Mouse (Mus musculus) urinary bladder, postnatal 36 days (tissue): ENCODE measurements at regions not wholly inside any gene's neighbourhood (a gene's known extent, or its start where the extent isn't known, plus 50 kb on each side); places are given as distances from the start of the nearest gene placed in this dataset.

Experiments
- DNase-seq, 2 experiments: peaks; one replicate each; pipeline ENCODE4 v3.0.0; 2022; ENCODE audit warnings: low spot score in 2 of 2, mixed read lengths in 1 of 2

- DNase-seq: no peak
Observed at GRCm38 (mm10) chr9:84673327-84673726, 639.2 kb upstream of the Gm11114 start.

- DNase-seq: no peak
Observed at GRCm38 (mm10) chr9:84678416-84678815, 634.2 kb upstream of the Gm11114 start.

GRCm38 (mm10) chr9:84718615-84719191 lies 593.9 kb upstream of the Gm11114 start:
- no peak for DNase-seq

- no peak for DNase-seq
Observed at GRCm38 (mm10) chr9:84719396-84719795, 593.2 kb upstream of the Gm11114 start.

DNA sequence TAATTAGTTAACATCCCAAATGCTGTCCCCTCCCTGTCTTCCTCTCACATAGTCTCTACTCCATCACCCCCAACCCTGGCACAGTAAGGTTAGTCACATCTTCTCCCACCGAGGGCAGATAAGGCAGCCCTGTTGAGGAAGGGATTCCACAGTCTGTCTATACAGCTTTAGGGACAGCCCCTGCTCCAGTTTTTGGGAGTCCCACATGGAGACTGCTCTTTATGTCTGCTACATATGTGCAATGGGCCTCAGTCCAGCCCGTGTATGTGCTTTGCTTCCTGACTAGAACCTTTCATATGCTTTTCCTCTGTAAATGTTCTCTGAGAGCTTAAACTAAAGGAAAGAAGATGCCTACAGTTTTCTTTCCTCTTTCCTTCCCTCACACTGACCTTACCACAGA lies 592.1 kb upstream of the Gm11114 start:
- no peak for DNase-seq

DNA sequence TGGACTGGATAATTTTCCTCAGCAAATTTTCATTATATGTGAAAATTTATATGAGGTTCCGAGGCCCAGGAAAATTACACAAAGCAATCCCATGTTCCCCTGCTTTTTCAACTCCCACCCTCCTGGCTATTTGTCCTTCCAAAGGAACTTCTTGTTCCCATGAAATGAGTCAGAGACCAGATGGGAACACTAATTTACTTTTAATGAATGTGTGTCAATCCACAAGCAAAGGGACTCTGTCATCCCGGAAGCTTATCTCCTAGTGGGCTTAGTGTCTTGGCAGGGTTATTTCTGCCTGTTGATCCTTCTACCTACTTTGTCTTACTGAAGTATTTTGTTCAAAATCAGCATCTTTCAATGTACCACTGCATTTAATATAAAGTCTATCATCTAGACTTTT lies 573.3 kb upstream of the Gm11114 start:
- no peak for DNase-seq

GRCm38 (mm10) chr9:84740336-84740735 lies 572.2 kb upstream of the Gm11114 start:
- no peak for DNase-seq

DNA sequence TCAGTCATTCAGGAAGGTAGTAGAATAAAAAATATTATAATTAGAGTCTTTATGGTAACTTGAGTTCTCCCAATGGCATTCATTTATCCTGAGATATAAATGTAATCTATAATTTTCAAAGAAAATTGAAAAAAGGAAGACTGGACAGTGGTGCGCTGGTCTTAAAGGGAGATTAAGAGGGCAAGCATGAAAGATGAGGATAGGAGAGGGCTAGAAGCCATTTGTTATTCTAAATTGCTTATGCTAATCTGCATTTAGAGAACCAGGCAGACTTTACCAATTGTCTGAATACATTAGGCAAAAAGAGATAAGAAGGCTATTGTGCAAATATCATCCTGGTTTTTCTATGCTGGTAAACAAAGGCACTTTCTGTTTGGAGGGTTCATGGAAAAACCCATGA lies 558.2 kb upstream of the Gm11114 start:
- DNase-seq: no peak

GRCm38 (mm10) chr9:84754828-84755227 lies 557.7 kb upstream of the Gm11114 start:
- DNase-seq: no peak

- no peak for DNase-seq
Observed at GRCm38 (mm10) chr9:84774348-84774747, 538.2 kb upstream of the Gm11114 start.

DNA sequence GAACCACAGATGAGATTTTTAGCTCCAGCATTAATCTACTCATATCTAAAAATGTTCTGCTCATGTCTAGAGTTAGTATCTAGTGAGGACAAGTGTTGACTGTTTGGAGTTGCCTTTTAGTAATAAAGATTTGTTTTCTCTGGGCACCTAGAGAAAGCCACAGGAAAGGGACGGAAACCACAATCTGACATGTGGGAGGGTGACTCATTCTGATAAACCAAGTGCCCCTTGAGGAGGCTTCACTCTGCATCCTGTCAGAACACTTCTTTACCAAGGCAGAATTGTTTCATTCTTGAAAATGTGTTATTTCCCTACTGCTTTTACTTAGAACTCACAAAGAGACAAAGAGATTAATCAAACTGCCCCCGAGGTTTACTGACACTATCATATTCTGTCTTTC lies 537.4 kb upstream of the Gm11114 start:
- DNase-seq: no peak

DNA sequence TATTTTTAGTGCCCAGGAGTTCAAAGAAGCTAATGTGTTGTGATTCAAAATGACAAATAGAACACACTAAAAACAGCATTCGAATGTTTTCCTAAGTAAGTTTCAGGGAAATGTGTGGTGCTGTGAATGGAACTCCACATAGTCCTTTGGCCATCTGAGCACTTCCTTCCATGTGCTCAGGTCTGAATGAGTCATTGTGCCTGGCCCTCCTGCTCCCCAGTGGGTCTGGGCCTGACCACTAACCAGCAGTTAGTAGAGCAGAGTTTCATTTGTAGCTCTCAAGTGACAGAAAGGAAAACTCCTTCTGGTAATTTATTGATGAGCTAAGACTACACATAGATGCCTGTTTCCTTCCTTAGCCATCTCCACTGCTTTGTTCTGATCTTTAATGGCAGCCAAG lies 533.4 kb upstream of the Gm11114 start:
- no peak for DNase-seq

GRCm38 (mm10) chr9:84825768-84826167 lies 486.8 kb upstream of the Gm11114 start:
- DNase-seq: peak in 1 of 2 experiments; percentile 24

DNA sequence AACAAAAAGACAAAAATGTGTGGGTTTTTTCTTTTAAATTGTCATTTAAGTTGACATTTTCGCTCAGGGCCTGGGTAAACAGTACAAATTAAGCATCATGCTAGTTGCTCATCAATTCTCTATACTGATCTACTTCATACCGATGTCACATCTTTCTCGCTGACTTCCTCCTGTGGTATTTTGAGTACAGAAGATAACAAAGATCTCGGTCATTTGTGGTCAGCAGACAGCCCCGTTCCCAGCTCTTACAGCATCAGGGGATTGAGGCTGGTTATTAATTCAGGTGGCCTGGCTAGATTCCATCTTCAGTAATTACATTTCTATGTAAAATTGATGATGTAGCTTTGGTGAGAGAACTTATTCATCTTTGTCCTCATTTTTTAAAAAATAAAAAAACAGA lies 483.6 kb upstream of the Gm11114 start:
- no peak for DNase-seq

DNA sequence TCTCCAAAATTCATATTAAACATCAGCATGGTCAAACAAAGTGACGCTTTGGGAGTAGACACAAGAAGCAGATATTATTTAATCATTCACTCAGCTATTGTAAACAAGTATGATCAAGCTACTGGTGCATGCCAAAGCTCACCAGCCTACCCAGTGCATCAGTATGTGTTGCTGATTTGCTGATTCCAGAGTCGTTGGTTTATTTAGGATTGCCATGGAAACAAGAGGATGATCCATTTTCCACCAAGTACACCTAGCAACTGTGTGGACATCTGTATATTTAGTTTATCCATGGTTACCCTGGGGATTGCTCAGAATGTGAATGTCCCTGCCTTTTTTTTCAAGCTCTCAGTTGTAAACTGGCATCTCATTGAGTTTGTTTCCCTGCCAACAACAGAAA lies 481.9 kb upstream of the Gm11114 start:
- DNase-seq: no peak

- DNase-seq: no peak
Observed at GRCm38 (mm10) chr9:84837498-84837897, 475.1 kb upstream of the Gm11114 start.

DNA sequence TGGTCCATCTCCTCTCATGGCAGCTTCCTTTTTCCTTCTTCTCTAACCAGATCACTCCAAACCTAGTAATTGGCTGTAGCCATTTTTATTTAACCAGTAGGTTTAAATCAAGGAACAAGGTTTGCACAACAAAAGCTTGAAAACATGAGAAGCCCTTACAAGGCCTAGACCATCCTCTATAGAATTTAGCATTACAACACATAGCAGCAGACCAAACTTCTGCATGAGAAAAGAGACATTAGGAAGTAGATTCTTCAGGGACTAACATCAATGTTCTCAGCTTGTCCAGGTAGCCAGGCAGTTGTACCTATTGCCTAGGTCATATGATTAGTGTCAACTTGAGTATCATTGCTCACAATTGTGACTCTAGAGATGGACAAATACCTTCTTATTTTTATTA lies 468.6 kb upstream of the Gm11114 start:
- no peak for DNase-seq

- peak in 1 of 2 experiments; percentile 2 for DNase-seq
Observed at GRCm38 (mm10) chr9:84861600-84861999, 451.0 kb upstream of the Gm11114 start.

DNA sequence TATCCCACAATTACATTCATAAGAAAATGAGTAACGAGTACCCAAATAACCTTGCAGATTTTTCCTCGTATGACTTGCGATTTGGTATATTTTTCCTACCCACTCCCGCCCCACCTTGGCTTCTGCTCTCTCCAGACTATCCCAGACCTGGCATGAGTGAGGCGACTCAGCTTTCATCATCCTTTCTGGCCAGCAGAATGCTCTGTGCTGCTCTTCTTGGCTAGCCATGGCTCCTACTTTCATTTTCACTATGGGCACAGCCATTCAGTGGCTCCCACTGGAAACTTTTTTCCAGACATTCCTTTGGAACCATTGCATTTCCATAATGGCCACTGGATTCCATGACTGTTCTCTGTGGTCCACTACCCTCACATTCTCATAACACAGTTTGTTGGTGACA lies 449.1 kb upstream of the Gm11114 start:
- peak in 1 of 2 experiments; percentile 34 for DNase-seq

- DNase-seq: no peak
Observed at GRCm38 (mm10) chr9:84894148-84894547, 418.4 kb upstream of the Gm11114 start.

- no peak for DNase-seq
Observed at GRCm38 (mm10) chr9:84896073-84896472, 416.5 kb upstream of the Gm11114 start.

DNA sequence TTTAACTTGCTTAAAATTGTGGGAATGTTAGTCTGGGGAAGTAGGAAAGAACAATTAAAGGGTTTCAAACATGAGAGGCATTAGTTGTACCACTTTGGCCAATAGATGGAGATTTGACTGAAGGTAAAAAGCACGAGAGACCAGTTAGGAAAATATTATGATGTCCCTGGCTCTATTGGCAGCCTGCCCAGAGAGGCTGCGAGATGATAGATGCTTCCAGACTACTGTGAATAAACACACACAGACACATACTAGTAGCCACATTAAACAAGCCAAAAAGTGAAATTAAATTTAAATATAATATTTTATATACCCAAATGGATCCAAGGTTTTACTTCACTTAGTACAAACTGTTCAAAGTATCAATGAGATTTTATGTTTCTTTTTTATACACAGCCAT lies 411.9 kb upstream of the Gm11114 start:
- no peak for DNase-seq

DNA sequence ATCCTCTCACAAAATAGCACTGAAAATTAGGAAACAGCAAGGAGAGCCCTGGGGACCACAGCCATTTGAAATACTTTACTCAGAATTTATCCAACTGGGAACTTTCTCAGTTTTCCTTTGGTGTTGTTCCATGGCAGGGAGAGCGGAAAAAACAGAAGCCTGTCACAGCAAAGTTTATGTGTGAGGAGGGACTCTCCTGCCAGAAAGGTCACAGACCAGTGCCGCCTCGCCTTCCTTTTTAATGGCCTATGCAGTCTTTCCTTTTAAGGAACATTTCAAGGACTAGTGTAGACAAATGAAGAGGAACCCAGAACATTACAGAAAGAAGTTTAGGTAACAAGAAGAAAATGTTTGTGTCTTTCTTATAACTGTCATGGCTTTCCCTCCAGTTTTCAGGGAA lies 406.3 kb upstream of the Gm11114 start:
- peak in 1 of 2 experiments; percentile 2 for DNase-seq

DNA sequence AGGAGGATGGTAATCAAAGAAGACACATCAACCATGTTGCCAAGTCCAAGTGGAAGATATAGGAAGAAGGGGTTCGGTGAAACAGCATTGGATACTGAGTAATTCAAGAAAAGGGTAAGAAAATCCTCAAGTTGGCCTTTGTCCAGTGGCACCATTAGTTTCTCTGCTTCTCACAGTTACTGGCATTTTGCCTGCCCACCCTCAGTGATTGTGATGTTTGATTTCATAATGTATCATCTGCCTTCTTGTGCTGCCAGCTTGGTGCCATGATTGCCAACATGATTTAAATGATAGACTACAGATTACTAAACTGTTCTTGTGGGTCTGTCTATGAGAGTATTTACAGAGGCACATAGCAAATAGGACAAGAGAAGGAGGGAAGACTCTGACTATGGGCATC lies 399.3 kb upstream of the Gm11114 start:
- DNase-seq: no peak
